Mouse (Mus musculus): Measurements from ENCODE around the gene Npw. TPM values are rescaled to one million over a fixed set of nuclear protein-coding genes. Genes with fewer than 3 reads are reported as not detected.

Npw gene
- total RNA-seq, 2 experiments from 2014 or later, result 0.58 to 1.4 TPM

DNA sequence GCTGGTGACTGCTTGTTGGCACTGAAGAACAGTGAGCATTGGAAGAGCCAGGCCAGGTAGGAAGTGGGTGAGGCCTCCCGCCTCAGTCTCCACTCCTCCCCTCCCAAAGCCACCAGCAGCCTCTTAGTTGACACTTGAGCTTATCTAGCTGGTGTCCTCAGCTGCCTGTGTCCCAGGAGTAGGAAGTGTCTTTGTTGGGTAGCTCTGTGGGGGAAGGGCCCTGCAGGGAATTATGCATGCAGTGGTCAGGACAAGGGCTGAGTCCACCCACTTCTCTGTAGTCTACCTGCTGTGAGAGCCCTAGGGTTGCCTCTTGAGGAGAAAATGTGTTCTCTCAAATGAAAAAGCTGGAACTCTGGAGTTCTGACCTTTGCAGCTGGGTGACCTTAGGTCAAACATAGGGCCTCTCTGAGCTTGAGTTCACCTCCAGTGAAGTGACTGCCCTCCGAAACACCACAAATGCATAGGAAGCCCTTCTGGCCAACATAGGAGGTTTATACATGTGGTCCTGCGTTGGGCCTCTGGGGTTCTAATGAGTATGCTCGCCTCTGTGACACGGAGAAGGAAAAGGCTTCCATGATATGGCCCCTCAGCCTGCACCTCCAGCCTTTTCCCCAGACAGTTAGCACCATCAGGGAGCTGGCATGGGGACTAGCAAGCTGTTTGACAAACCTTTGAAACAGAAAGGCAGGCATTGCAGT is 21.3 kb downstream of the Npw start:
- no peak for DNase-seq (ENCODE audit: extremely low spot score in 1 of 2, low spot score in 2 of 2)
- no peak for TF ChIP-seq CTCF (IDR thresholded peaks at IDR 0.05)
- intact Hi-C loops (cut with DNase I), result no loop called here
- H3K27ac ChIP-seq, result no peak overlapping the region
- no peak overlapping the region for H3K4me3 ChIP-seq

- no peak for DNase-seq (ENCODE audit: extremely low spot score in 1 of 2, low spot score in 2 of 2)
- no peak for TF ChIP-seq CTCF (IDR thresholded peaks at IDR 0.05)
- intact Hi-C loops (cut with DNase I), result no loop called here
- Histone ChIP-seq H3K27ac (peak overlapping the region; percentile 44), H3K4me3 (no peak overlapping the region)
Measured at GRCm38 (mm10) chr17:24635694-24636093, 22.6 kb downstream of the Npw start.

- Histone ChIP-seq H3K27ac (peak overlapping the region; percentile 44), H3K4me3 (no peak overlapping the region)
- peak in 1 of 2 experiments; percentile 62 for DNase-seq (ENCODE audit: extremely low spot score in 1 of 2, low spot score in 2 of 2)
- intact Hi-C loops (cut with DNase I), result no loop called here
- TF ChIP-seq CTCF (IDR thresholded peaks at IDR 0.05), result no peak
Measured at GRCm38 (mm10) chr17:24635024-24635423, 23.2 kb downstream of the Npw start.

DNA sequence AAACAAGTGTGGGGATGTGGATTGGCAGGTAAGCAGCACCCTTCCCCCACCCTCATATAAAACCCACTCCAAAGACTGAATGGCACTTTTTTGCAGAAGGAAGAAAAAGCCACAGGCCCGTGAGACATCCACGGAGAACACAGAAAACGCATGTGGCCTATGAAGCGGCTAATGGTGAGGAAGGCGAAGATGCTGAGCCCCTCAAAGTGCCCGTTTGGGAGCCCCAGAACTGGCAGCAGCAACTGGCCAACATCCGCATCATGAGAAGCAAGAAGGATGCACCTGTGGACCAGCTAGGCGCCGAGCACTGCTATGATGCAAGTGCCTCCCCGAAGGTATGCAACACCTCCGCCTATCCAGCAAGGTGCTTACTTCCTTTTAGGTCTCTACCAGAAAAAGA is 24.4 kb downstream of the Npw start:
- H3K27ac ChIP-seq, result peak overlapping the region; percentile 83
- DNase-seq (ENCODE audit: extremely low spot score in 1 of 2, low spot score in 2 of 2), result no peak
- TF ChIP-seq CTCF (IDR thresholded peaks at IDR 0.05), result no peak
- no peak overlapping the region for H3K4me3 ChIP-seq
- intact Hi-C loops (cut with DNase I), result no loop called here

DNA sequence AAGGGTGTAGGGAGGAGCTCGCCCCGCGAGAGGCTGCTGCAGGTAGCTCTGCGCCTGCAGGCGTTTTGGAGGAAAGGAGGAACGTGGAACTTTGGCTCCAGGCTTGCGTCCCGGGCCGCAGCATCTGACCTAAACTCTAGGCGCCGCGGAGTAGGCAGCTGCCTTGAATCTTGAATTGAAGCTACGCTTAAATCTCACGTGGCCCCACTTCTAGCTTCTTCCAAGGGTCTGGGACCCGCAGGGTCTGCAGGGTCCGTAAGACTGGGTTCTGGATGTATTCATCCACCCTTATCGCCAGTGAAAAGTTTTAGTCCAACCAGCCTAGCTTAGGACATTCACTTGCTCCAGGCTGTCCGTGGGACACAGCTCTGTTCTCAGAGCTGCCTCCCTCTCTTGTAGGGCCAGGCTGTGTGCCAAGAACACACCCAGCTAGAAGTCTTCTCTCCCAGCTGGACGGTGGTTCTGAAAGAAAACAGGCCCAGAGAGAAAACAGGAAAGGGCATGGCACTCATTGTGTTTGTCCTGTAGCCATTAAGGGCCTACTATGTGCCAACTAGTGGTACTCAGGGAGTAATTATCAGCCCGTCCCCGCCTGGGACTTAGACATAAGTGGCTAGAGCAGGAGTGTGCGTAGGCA is 25.3 kb downstream of the Npw start:
- TF ChIP-seq CTCF (IDR thresholded peaks at IDR 0.05), result no peak
- intact Hi-C loops (cut with DNase I), result no loop called here
- Histone ChIP-seq H3K4me3 (peak overlapping the region; percentile 90), H3K27ac (peak overlapping the region; percentile 83)
- DNase-seq (ENCODE audit: extremely low spot score in 1 of 2, low spot score in 2 of 2), result no peak

- H3K27ac ChIP-seq, result peak within 1 kb of the TSS; percentile 83
- peak within 1 kb of the TSS; percentile 90 for H3K4me3 ChIP-seq
- DNase-seq (ENCODE audit: extremely low spot score in 1 of 2, low spot score in 2 of 2), result peak; percentile 83
- no peak for TF ChIP-seq CTCF (IDR thresholded peaks at IDR 0.05)
- intact Hi-C loops (cut with DNase I), result no loop called here
Measured at GRCm38 (mm10) chr17:24632167-24632812, 26.0 kb downstream of the Npw start, which contains the start of the genes Tsc2 and Nthl1. Gene Tsc2, minus strand, starts transcription at chr17:24632630. Gene Nthl1, plus strand, starts transcription at chr17:24632680.

GRCm38 (mm10) chr17:24630072-24630471 is 28.2 kb downstream of the Npw start:
- Histone ChIP-seq H3K27ac (no peak overlapping the region; the same call in 1 of the 2 replicates), H3K4me3 (no peak overlapping the region)
- DNase-seq (ENCODE audit: extremely low spot score in 1 of 2, low spot score in 2 of 2), result peak in 1 of 2 experiments; percentile 35
- intact Hi-C loops (cut with DNase I), result no loop called here
- no peak for TF ChIP-seq CTCF (IDR thresholded peaks at IDR 0.05)

- intact Hi-C loops (cut with DNase I), result no loop called here
- Histone ChIP-seq H3K4me3 (no peak overlapping the region), H3K27ac (no peak overlapping the region)
- peak; percentile 99 for TF ChIP-seq CTCF (IDR thresholded peaks at IDR 0.05)
- DNase-seq (ENCODE audit: extremely low spot score in 1 of 2, low spot score in 2 of 2), result peak; percentile 58 to 66
Measured at GRCm38 (mm10) chr17:24628646-24629045, 29.6 kb downstream of the Npw start.

- Histone ChIP-seq H3K27ac (no peak overlapping the region), H3K4me3 (no peak overlapping the region)
- no peak for DNase-seq (ENCODE audit: extremely low spot score in 1 of 2, low spot score in 2 of 2)
- no peak for TF ChIP-seq CTCF (IDR thresholded peaks at IDR 0.05)
- intact Hi-C loops (cut with DNase I), result no loop called here
Measured at GRCm38 (mm10) chr17:24625472-24625871, 32.8 kb downstream of the Npw start.

DNA sequence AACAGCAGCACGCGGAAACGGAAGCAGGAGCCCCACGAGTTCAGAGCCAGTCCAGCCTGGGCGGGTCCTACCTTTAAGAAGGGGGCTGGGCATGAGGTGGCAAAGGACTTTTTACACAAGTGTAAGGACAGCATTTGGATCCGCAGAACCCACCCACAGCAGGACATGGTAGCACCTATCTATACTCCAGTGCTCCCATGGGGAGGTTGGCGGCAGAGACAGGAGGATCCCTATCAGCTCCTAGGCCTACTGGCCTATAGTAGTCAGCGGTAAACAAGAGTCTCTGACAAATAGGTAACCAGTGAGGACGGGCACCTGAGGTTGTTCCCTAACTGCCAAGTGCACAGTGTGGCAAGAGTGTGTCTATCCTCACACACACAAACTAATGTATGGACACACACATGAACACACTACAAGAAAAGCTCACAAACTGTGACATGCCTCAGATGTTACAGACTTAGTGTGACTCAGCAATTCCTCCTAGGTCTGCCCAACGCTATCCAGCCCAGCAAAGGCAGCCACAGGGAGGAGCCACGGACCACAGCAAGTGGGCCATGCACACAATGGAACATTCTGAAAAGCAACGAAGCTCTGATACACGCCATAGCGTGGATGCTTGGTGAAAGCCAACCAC is 40.6 kb downstream of the Npw start:
- intact Hi-C loops (cut with DNase I), result no loop called here
- TF ChIP-seq CTCF (IDR thresholded peaks at IDR 0.05), result peak; percentile 11
- H3K4me3 ChIP-seq, result no peak overlapping the region
- no peak for DNase-seq (ENCODE audit: extremely low spot score in 1 of 2, low spot score in 2 of 2)
- no peak overlapping the region for H3K27ac ChIP-seq

GRCm38 (mm10) chr17:24610711-24611110 is 47.5 kb downstream of the Npw start:
- no peak for DNase-seq (ENCODE audit: extremely low spot score in 1 of 2, low spot score in 2 of 2)
- intact Hi-C loops (cut with DNase I), result no loop called here
- H3K4me3 ChIP-seq, result no peak overlapping the region
- no peak for TF ChIP-seq CTCF (IDR thresholded peaks at IDR 0.05)
- no peak overlapping the region for H3K27ac ChIP-seq

GRCm38 (mm10) chr17:24608874-24609273 is 49.4 kb downstream of the Npw start:
- no peak overlapping the region for H3K27ac ChIP-seq
- intact Hi-C loops (cut with DNase I), result no loop called here
- DNase-seq (ENCODE audit: extremely low spot score in 1 of 2, low spot score in 2 of 2), result no peak
- H3K4me3 ChIP-seq, result no peak overlapping the region
- no peak for TF ChIP-seq CTCF (IDR thresholded peaks at IDR 0.05)
